8 mouse cellular contexts compared by ENCODE assay signal in genomic region chr4:132514555-132515135, GRCm38 (mm10). TPM values are rescaled to one million over a fixed set of nuclear protein-coding genes. Genes with fewer than 3 reads are reported as not detected.
DNase-seq lines count a peak whose midpoint lies in the region; ATAC-seq and TF ChIP-seq lines count a peak whose summit lies in the region.

No protein-coding gene starts in this region.

- ATAC-seq in forebrain, postnatal 0 days: peak; percentile 13; the same call in 1 of the 2 replicates
- ATAC-seq in hematopoietic stem cell, adult 5-6 weeks (replicated peaks in 1 of 2; ENCODE audit: insufficient read depth in 1 of 2, low FRiP score in 2 of 2, low TSS enrichment in 1 of 2, low read depth in 1 of 2, poor library complexity in 2 of 2, severe bottlenecking in 2 of 2): peak; percentile 28 to 32; a peak in 3 of 4 replicates

- peak; percentile 70 to 97 (median 95) for TF ChIP-seq CTCF in MEL (IDR thresholded peaks at IDR 0.05 in 2 of 3, conservative IDR thresholded peaks at IDR 0.05 in 1 of 3; ENCODE audit: control insufficient read depth in 1 of 3, insufficient read depth in 1 of 3, low read depth in 2 of 3, low read length in 3 of 3, poor library complexity in 1 of 3, severe bottlenecking in 1 of 3)
- TF ChIP-seq CTCF in cerebellum, adult 2 months (IDR thresholded peaks at IDR 0.05; ENCODE audit: borderline replicate concordance, insufficient read depth, low read depth, low read length): peak; percentile 76
- peak; percentile 84 for TF ChIP-seq CTCF in forebrain, postnatal 0 days (IDR thresholded peaks at IDR 0.05; ENCODE audit: low read depth)

- TF ChIP-seq EP300 in MEL (IDR thresholded peaks at IDR 0.05; ENCODE audit: low read depth in 1 of 2, low read length in 2 of 2): no peak

- TF ChIP-seq RAD21 in MEL (IDR thresholded peaks at IDR 0.05; ENCODE audit: low read depth, low read length): peak; percentile 98

- WGBS in cerebellum, adult 2 months: 1% methylated on average over 21 of the region's 21 CpGs
- under 1% methylated on average over 21 of the region's 21 CpGs for WGBS in forebrain, postnatal 0 days

- H3K4me3 ChIP-seq in MEL (ENCODE audit: control insufficient read depth in 1 of 2, insufficient read depth in 1 of 2, low read depth in 2 of 2, low read length in 2 of 2): peak overlapping the region; percentile 55 to 68
- peak overlapping the region; percentile 74 for H3K4me3 ChIP-seq in cerebellum, adult 2 months (replicated peaks; ENCODE audit: insufficient read depth, low read depth, low read length)
- peak overlapping the region; percentile 44 for H3K4me3 ChIP-seq in forebrain, postnatal 0 days (ENCODE audit: low read depth, low read length)

- H3K9ac ChIP-seq in MEL (ENCODE audit: control insufficient read depth, low read depth, low read length, poor library complexity, severe bottlenecking): peak overlapping the region; percentile 95
- peak overlapping the region; percentile 29 for H3K9ac ChIP-seq in forebrain, postnatal 0 days

- H3K36me3 ChIP-seq in MEL (ENCODE audit: control insufficient read depth in 1 of 2, insufficient read depth in 2 of 2, low read length in 2 of 2): peaks cover 0 to 28% of the 10 kb centered on the region in 2 experiments; a peak in 2 of 4 replicates
- H3K36me3 ChIP-seq in forebrain, postnatal 0 days (ENCODE audit: insufficient read depth): no peaks in the 10 kb centered on the region

- H3K4me1 ChIP-seq in MEL (ENCODE audit: control insufficient read depth in 1 of 2, insufficient read depth in 2 of 2, low read length in 2 of 2): peaks cover 15 to 19% of the 10 kb centered on the region in 2 experiments
- no peaks in the 10 kb centered on the region for H3K4me1 ChIP-seq in cerebellum, adult 2 months (ENCODE audit: control insufficient read depth, insufficient read depth, low read length)
- 0 out of 2 replicates have a peak, but pooled peaks cover 3% of the 10 kb centered on the region for H3K4me1 ChIP-seq in forebrain, postnatal 0 days (ENCODE audit: insufficient read depth)

- H3K79me2 ChIP-seq in MEL (ENCODE audit: control insufficient read depth, insufficient read depth, low read length, poor library complexity): peaks cover 13% of the 10 kb centered on the region

- peak; percentile 92 for DNase-seq in MEL (ENCODE audit: low read depth, low spot score)
- peak; percentile 82 to 87 for DNase-seq in cerebellum, adult 2 months
- peak; percentile 89 for DNase-seq in forebrain, postnatal 0 days
- peak; percentile 75 for DNase-seq in layer of hippocampus, adult 9-10 months (ENCODE audit: low spot score)
- DNase-seq in lung, postnatal 14 days: peak; percentile 91
- DNase-seq in retina, adult 2 months (ENCODE audit: low read depth, low spot score): peak; percentile 67
- peak; percentile 84 for DNase-seq in thymus, postnatal 25 days

- no peaks in the 10 kb centered on the region for H3K27me3 ChIP-seq in MEL (ENCODE audit: control insufficient read depth in 1 of 2, insufficient read depth in 2 of 2, low read length in 2 of 2)
- no peaks in the 10 kb centered on the region for H3K27me3 ChIP-seq in cerebellum, adult 2 months (ENCODE audit: control insufficient read depth, insufficient read depth, low read length)
- H3K27me3 ChIP-seq in forebrain, postnatal 0 days (ENCODE audit: insufficient read depth, low read length): no peaks in the 10 kb centered on the region

- peak overlapping the region; percentile 88 for H3K4me2 ChIP-seq in forebrain, postnatal 0 days (ENCODE audit: low read depth)

- peak overlapping the region; percentile 92 for H3K27ac ChIP-seq in MEL (ENCODE audit: control insufficient read depth, low read depth, low read length)
- H3K27ac ChIP-seq in cerebellum, adult 2 months (ENCODE audit: insufficient read depth, low read length): peak overlapping the region; percentile 49; the same call in 1 of the 2 replicates
- H3K27ac ChIP-seq in forebrain, postnatal 0 days (ENCODE audit: low read depth, low read length): no peak overlapping the region; the same call in 1 of the 2 replicates

- no peaks in the 10 kb centered on the region for H3K9me3 ChIP-seq in MEL (replicated peaks; ENCODE audit: insufficient read depth, low read length)
- H3K9me3 ChIP-seq in forebrain, postnatal 0 days (ENCODE audit: low read length): no peaks in the 10 kb centered on the region

- TF ChIP-seq POLR2A in MEL (IDR thresholded peaks at IDR 0.05; ENCODE audit: control insufficient read depth in 1 of 2, insufficient read depth in 1 of 2, low read depth in 1 of 2, low read length in 2 of 2, poor library complexity in 1 of 2): 0 out of 4 replicates have a peak, but pooled peaks of 1 of the 2 experiments have one; percentile 1
- no peak for TF ChIP-seq POLR2A in cerebellum, adult 2 months (IDR thresholded peaks at IDR 0.05; ENCODE audit: borderline replicate concordance, insufficient read depth, low read length)

TF ChIP-seq in MEL, 35 proteins besides CTCF, POLR2A, EP300 and RAD21:
- TF ChIP-seq NELFE (IDR thresholded peaks at IDR 0.05; ENCODE audit: low read depth, low read length): no peak; the same call in 1 of the 2 replicates
- TF ChIP-seq HCFC1 (IDR thresholded peaks at IDR 0.05; ENCODE audit: low read depth, low read length): peak; percentile 57
- peak; percentile 22 for TF ChIP-seq MAX (IDR thresholded peaks at IDR 0.05; ENCODE audit: low read length)
- no peak for TF ChIP-seq GABPA (IDR thresholded peaks at IDR 0.05; ENCODE audit: low read depth, low read length)
- TF ChIP-seq CHD1 (IDR thresholded peaks at IDR 0.05; ENCODE audit: low read depth, low read length): peak; percentile 97
- TF ChIP-seq RCOR1 (IDR thresholded peaks at IDR 0.05; ENCODE audit: low read depth, low read length): 0 out of 2 replicates have a peak, but pooled peaks have one; percentile 50
- TF ChIP-seq POLR2AphosphoS5 (IDR thresholded peaks at IDR 0.05; ENCODE audit: borderline replicate concordance, low read depth, low read length): no peak
- TF ChIP-seq MXI1 (IDR thresholded peaks at IDR 0.05; ENCODE audit: low read depth, low read length): peak; percentile 17; the same call in 1 of the 2 replicates
- TF ChIP-seq KAT2A (conservative IDR thresholded peaks at IDR 0.05; ENCODE audit: low read depth, low read length): 0 out of 2 replicates have a peak, but pooled peaks have one; percentile 29
- peak; percentile 30; the same call in 1 of the 2 replicates for TF ChIP-seq TCF12 (IDR thresholded peaks at IDR 0.05; ENCODE audit: low read depth, low read length)
- TF ChIP-seq ZC3H11A (IDR thresholded peaks at IDR 0.05; ENCODE audit: low read depth, low read length): peak; percentile 77
- TF ChIP-seq ZNF384 (IDR thresholded peaks at IDR 0.05; ENCODE audit: low read depth, low read length): peak; percentile 58
- peak; percentile 78 for TF ChIP-seq SMC3 (IDR thresholded peaks at IDR 0.05; ENCODE audit: low read depth, low read length)
- no peak for TF ChIP-seq MAFK (IDR thresholded peaks at IDR 0.05; ENCODE audit: borderline replicate concordance, low read depth, low read length)
- TF ChIP-seq SIN3A (IDR thresholded peaks at IDR 0.05; ENCODE audit: low read length): peak; percentile 86
TF ChIP-seq in MEL: peak in this region for 11.

RNA-seq across cellular contexts. Expression of gene Sesn2, which starts 4.3 kb away (rescaled TPM):
- 9.6 and 38.3 TPM in 2 replicates for total RNA-seq in MEL (2012; rRNA removed)
- polyA plus RNA-seq in MEL (2012; ENCODE audit: insufficient read depth in 1 of 2, insufficient read length in 2 of 2, low read depth in 1 of 2, low replicate concordance in 2 of 2, missing spikeins in 1 of 2): 10 to 100 TPM in 1 of 2 experiments, not detected in 1; 27.5 TPM
- polyA plus RNA-seq in cerebellum, adult 2 months (2012; rRNA removed): 9.8 and 10.2 TPM in 2 replicates
- total RNA-seq in forebrain, postnatal 0 days (2014; rRNA removed): 6.3 and 15.1 TPM in 2 replicates
- polyA plus RNA-seq in forebrain, postnatal 0 days (2015; fragmentation: Nextera tagmentation; extraction: Ambion mirVana): 6.9 and 9.0 TPM in 2 replicates
- total RNA-seq in hematopoietic stem cell, adult 5-6 weeks (2017): 3.9 and 4.0 TPM in 2 replicates

RNA-seq across cellular contexts. Expression of gene Atpif1, which starts 18.8 kb away (rescaled TPM):
- 492 and 730 TPM in 2 replicates for total RNA-seq in MEL (2012; rRNA removed)
- polyA plus RNA-seq in MEL (2012; ENCODE audit: insufficient read depth in 1 of 2, insufficient read length in 2 of 2, low read depth in 1 of 2, low replicate concordance in 2 of 2, missing spikeins in 1 of 2): 100 to 1,000 TPM in 1 of 2 experiments, not detected in 1; 566 TPM
- polyA plus RNA-seq in cerebellum, adult 2 months (2012; rRNA removed): 569 and 629 TPM in 2 replicates
- 898 and 1,334 TPM in 2 replicates for total RNA-seq in forebrain, postnatal 0 days (2014; rRNA removed)
- polyA plus RNA-seq in forebrain, postnatal 0 days (2015; fragmentation: Nextera tagmentation; extraction: Ambion mirVana): 1,829 and 2,415 TPM in 2 replicates
- 937 and 1,217 TPM in 2 replicates for total RNA-seq in hematopoietic stem cell, adult 5-6 weeks (2017)

RNA-seq across cellular contexts. Expression of gene Dnajc8, which starts 20.7 kb away (rescaled TPM):
- 110 and 115 TPM in 2 replicates for total RNA-seq in MEL (2012; rRNA removed)
- 100 to 1,000 TPM in 1 of 2 experiments, not detected in 1; 246 TPM for polyA plus RNA-seq in MEL (2012; ENCODE audit: insufficient read depth in 1 of 2, insufficient read length in 2 of 2, low read depth in 1 of 2, low replicate concordance in 2 of 2, missing spikeins in 1 of 2)
- 97.2 and 116 TPM in 2 replicates for polyA plus RNA-seq in cerebellum, adult 2 months (2012; rRNA removed)
- 103 and 111 TPM in 2 replicates for total RNA-seq in forebrain, postnatal 0 days (2014; rRNA removed)
- 151 and 165 TPM in 2 replicates for polyA plus RNA-seq in forebrain, postnatal 0 days (2015; fragmentation: Nextera tagmentation; extraction: Ambion mirVana)
- total RNA-seq in hematopoietic stem cell, adult 5-6 weeks (2017): 354 and 422 TPM in 2 replicates

RNA-seq across cellular contexts. Expression of gene Ptafr, which starts 49.2 kb away (rescaled TPM):
- not detected in 2 replicates for total RNA-seq in MEL (2012; rRNA removed)
- polyA plus RNA-seq in MEL (2012; ENCODE audit: insufficient read depth in 1 of 2, insufficient read length in 2 of 2, low read depth in 1 of 2, low replicate concordance in 2 of 2, missing spikeins in 1 of 2): under 1 TPM in 1 of 2 experiments, not detected in 1; 0.06 TPM
- 0.40 and 0.41 TPM in 2 replicates for polyA plus RNA-seq in cerebellum, adult 2 months (2012; rRNA removed)
- total RNA-seq in forebrain, postnatal 0 days (2014; rRNA removed): 0.38 TPM in 2 replicates
- polyA plus RNA-seq in forebrain, postnatal 0 days (2015; fragmentation: Nextera tagmentation; extraction: Ambion mirVana): 0.23 and 0.38 TPM in 2 replicates
- total RNA-seq in hematopoietic stem cell, adult 5-6 weeks (2017): 7.7 and 16.6 TPM in 2 replicates

RNA-seq across cellular contexts. Expression of gene Med18, which starts 50.9 kb away (rescaled TPM):
- 26.8 and 32.9 TPM in 2 replicates for total RNA-seq in MEL (2012; rRNA removed)
- 10 to 100 TPM in 1 of 2 experiments, not detected in 1; 13.4 TPM for polyA plus RNA-seq in MEL (2012; ENCODE audit: insufficient read depth in 1 of 2, insufficient read length in 2 of 2, low read depth in 1 of 2, low replicate concordance in 2 of 2, missing spikeins in 1 of 2)
- 5.5 and 6.3 TPM in 2 replicates for polyA plus RNA-seq in cerebellum, adult 2 months (2012; rRNA removed)
- 11.5 and 18.5 TPM in 2 replicates for total RNA-seq in forebrain, postnatal 0 days (2014; rRNA removed)
- polyA plus RNA-seq in forebrain, postnatal 0 days (2015; fragmentation: Nextera tagmentation; extraction: Ambion mirVana): 12.0 and 15.4 TPM in 2 replicates
- 9.3 and 16.6 TPM in 2 replicates for total RNA-seq in hematopoietic stem cell, adult 5-6 weeks (2017)
